Mouse (Mus musculus) kidney, adult 2 months (tissue): ENCODE measurements around the gene Grik4.

Source experiments
- CTCF ChIP-seq: fragments of 200-500 bp; conservative IDR thresholded peaks from 2 replicates; pipeline ENCODE4 v1.5.1; 2011; ENCODE audit warnings: low read depth, mild to moderate bottlenecking, control low read depth, low read length, moderate library complexity, mixed read lengths; ENCODE audit not compliant: insufficient read depth, insufficient read length
- POLR2A ChIP-seq: fragments of 200-500 bp; IDR thresholded peaks from one replicate; pipeline ENCODE4 v1.6.1; 2011; ENCODE audit warnings: low read depth, low read length, control low read depth

- TF ChIP-seq CTCF (no peak), POLR2A (no peak)
Measured at GRCm38 (mm10) chr9:42800138-42800537, 144.2 kb downstream of the Grik4 start.
